Mouse (Mus musculus) megakaryocyte, embryonic 14.5 days (primary cell): ENCODE data around the gene Adgrg1.

Experiments
- FLI1 ChIP-seq: IDR thresholded peaks from 2 replicates; pipeline ENCODE4 v1.6.1; 2012; ENCODE audit warnings: low read length, inconsistent platforms, mixed read lengths
- GATA1 ChIP-seq: IDR thresholded peaks from 3 replicates; pipeline ENCODE4 v1.6.1; 2012; ENCODE audit warnings: mixed read lengths, low read length, inconsistent platforms, borderline replicate concordance

DNA sequence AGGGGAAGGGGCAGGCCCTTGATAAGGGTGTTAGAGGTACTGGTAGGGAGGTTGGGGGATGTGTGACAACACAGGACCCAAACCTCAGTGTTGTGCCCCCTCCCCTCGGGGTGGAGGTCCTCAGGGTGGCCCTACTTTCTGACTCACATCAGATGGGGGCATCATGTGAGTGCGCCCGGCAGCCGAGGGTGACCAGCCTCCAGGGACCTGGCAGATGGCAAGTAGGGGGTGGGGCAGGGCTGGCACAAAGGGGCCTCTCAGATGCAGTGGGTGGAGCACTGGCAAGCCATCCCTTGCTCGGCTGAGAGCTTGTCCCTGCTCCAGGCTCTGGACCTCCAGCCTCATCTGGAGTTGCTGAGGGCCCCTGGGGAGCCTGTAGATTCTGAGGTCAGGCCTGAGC is 12.1 kb downstream of the Adgrg1 start:
- TF ChIP-seq GATA1: no peak
- no peak for TF ChIP-seq FLI1
